In the genomic region with DNA sequence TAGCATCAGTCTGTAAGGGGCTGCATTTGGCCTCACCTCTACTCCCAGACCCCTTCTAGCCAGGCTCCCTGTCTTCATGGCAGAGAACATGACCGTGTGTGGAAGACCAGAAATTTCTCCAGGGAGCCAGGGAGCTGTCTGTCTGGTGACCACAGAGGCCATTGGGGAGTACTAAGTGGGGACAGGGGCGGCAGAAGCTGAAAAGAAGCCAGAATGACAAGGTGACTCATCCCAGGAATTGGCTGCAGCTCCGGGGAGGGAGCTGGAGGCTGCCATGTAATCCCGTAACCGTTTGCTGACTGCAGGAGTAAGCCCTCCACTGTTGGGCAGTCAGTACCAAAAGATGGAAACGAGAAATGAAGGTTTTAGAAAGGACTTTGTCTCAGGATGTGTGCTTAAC, we compare ENCODE assay signal across 10 mouse cellular contexts. TPM values are rescaled to one million over a fixed set of nuclear protein-coding genes. Genes with fewer than 3 reads are reported as not detected.
DNase-seq lines count a peak whose midpoint lies in the region; ATAC-seq and TF ChIP-seq lines count a peak whose summit lies in the region.
"Had no signal": no experiment of that assay in that cellular context is flagged by ENCODE, and none has a peak within 500 bp of the region (broad histone marks: within the 10 kb centered on the region; RNA-seq: fewer than 3 reads in every experiment).

No protein-coding gene starts in this region.

- no peak for ATAC-seq in kidney, embryonic 15.5 days (replicated peaks; ENCODE audit: low FRiP score)
- ATAC-seq in heart, embryonic 11.5 days (replicated peaks; ENCODE audit: insufficient number of reproducible peaks, low FRiP score, low TSS enrichment), result no peak
- no peak for ATAC-seq in erythroblast, adult 5-6 weeks (replicated peaks; ENCODE audit: low FRiP score, poor library complexity, severe bottlenecking)
- no peak for ATAC-seq in forebrain, embryonic 14.5 days

- peaks cover 7% of the 10 kb centered on the region for H3K36me3 ChIP-seq in kidney, embryonic 15.5 days
- H3K36me3 ChIP-seq in C2C12 (ENCODE audit: control insufficient read depth, insufficient read depth), result peaks cover 38% of the 10 kb centered on the region
- peaks cover 2% of the 10 kb centered on the region; the same call in 1 of the 2 replicates for H3K36me3 ChIP-seq in heart, embryonic 11.5 days (ENCODE audit: control insufficient read depth, insufficient read depth, low read length)
- no peaks in the 10 kb centered on the region for H3K36me3 ChIP-seq in forebrain, embryonic 14.5 days (ENCODE audit: control insufficient read depth, insufficient read depth, low read length)
- H3K36me3 ChIP-seq: stomach, embryonic 15.5 days had no signal

- peak overlapping the region; percentile 48; the same call in 1 of the 2 replicates for H3K27ac ChIP-seq in kidney, embryonic 15.5 days
- H3K27ac ChIP-seq in heart, embryonic 11.5 days (ENCODE audit: low read depth, low read length), result peak overlapping the region; percentile 7; the same call in 1 of the 2 replicates
- no peak overlapping the region for H3K27ac ChIP-seq in forebrain, embryonic 14.5 days (ENCODE audit: low read depth, low read length)
- H3K27ac ChIP-seq: stomach, embryonic 15.5 days had no signal

- H3K27me3 ChIP-seq in kidney, embryonic 15.5 days, result peaks cover 17% of the 10 kb centered on the region; the same call in 1 of the 2 replicates
- H3K27me3 ChIP-seq in C2C12 (ENCODE audit: control insufficient read depth, insufficient read depth, insufficient read length), result no peaks in the 10 kb centered on the region
- no peaks in the 10 kb centered on the region for H3K27me3 ChIP-seq in heart, embryonic 11.5 days (ENCODE audit: control insufficient read depth, insufficient read depth, low read length)
- peaks cover 26% of the 10 kb centered on the region for H3K27me3 ChIP-seq in forebrain, embryonic 14.5 days (replicated peaks; ENCODE audit: control insufficient read depth, insufficient read depth, low read length)

- WGBS in kidney, embryonic 15.5 days, result 30% methylated on average over 6 of the region's 6 CpGs
- WGBS in heart, embryonic 11.5 days (ENCODE audit: insufficient replicate concordance), result 24% methylated on average over 6 of the region's 6 CpGs
- 42% methylated on average over 6 of the region's 6 CpGs for WGBS in forebrain, embryonic 14.5 days

- DNase-seq in kidney, postnatal 25 days, result no peak
- peak; percentile 69 for DNase-seq in adrenal gland, postnatal 10 days
- no peak for DNase-seq in ovary, postnatal 14 days (ENCODE audit: low spot score)
- no peak for DNase-seq in forebrain, embryonic 14.5 days (ENCODE audit: low spot score)
- DNase-seq: kidney, postnatal 36 days had no signal

- H3K4me1 ChIP-seq in kidney, embryonic 15.5 days, result peaks cover 60% of the 10 kb centered on the region
- peaks cover 31% of the 10 kb centered on the region for H3K4me1 ChIP-seq in heart, embryonic 11.5 days (ENCODE audit: control insufficient read depth, insufficient read depth, low read length)
- peaks cover 11% of the 10 kb centered on the region; the same call in 1 of the 2 replicates for H3K4me1 ChIP-seq in forebrain, embryonic 14.5 days (ENCODE audit: control insufficient read depth, insufficient read depth, low read length)

- H3ac ChIP-seq in C2C12 (ENCODE audit: control insufficient read depth, insufficient read length, low read depth), result peak overlapping the region; percentile 35

- no peak overlapping the region for H3K9ac ChIP-seq in kidney, embryonic 15.5 days
- H3K9ac ChIP-seq in heart, embryonic 11.5 days (ENCODE audit: low read depth, low read length), result no peak overlapping the region
- H3K9ac ChIP-seq in forebrain, embryonic 14.5 days (ENCODE audit: low read length), result no peak overlapping the region
- H3K9ac ChIP-seq: stomach, embryonic 15.5 days had no signal

- H3K79me2 ChIP-seq in C2C12 (ENCODE audit: control insufficient read depth, insufficient read depth), result peaks cover 79% of the 10 kb centered on the region

- H3K79me3 ChIP-seq in C2C12 (ENCODE audit: low read depth), result peaks cover 51% of the 10 kb centered on the region

- H3K4me3 ChIP-seq in kidney, embryonic 15.5 days (replicated peaks), result peak overlapping the region; percentile 64; the same call in 1 of the 2 replicates
- no peak overlapping the region for H3K4me3 ChIP-seq in C2C12 (ENCODE audit: insufficient read depth, poor library complexity, severe bottlenecking)
- no peak overlapping the region for H3K4me3 ChIP-seq in heart, embryonic 11.5 days (ENCODE audit: low read depth, low read length)
- no peak overlapping the region for H3K4me3 ChIP-seq in forebrain, embryonic 14.5 days (ENCODE audit: low read depth, low read length)
- H3K4me3 ChIP-seq: stomach, embryonic 15.5 days had no signal

- H3K9me3 ChIP-seq in kidney, embryonic 15.5 days (replicated peaks), result no peaks in the 10 kb centered on the region
- H3K9me3 ChIP-seq in heart, embryonic 11.5 days (replicated peaks; ENCODE audit: control insufficient read depth, low read length), result no peaks in the 10 kb centered on the region
- H3K9me3 ChIP-seq in forebrain, embryonic 14.5 days (replicated peaks; ENCODE audit: control insufficient read depth, low read length), result no peaks in the 10 kb centered on the region
- H3K9me3 ChIP-seq: stomach, embryonic 15.5 days had no signal

- TF ChIP-seq CTCF in C2C12 (IDR thresholded peaks at IDR 0.05; ENCODE audit: control insufficient read depth, insufficient read depth, insufficient read length), result no peak

- H3K4me2 ChIP-seq in kidney, embryonic 15.5 days, result peak overlapping the region; percentile 81
- H3K4me2 ChIP-seq in heart, embryonic 11.5 days, result peak overlapping the region; percentile 93
- H3K4me2 ChIP-seq in forebrain, embryonic 14.5 days (ENCODE audit: low read length), result no peak overlapping the region
- H3K4me2 ChIP-seq: stomach, embryonic 15.5 days had no signal

TF ChIP-seq in C2C12, 6 proteins besides CTCF, POLR2A, EP300 and RAD21:
- TF ChIP-seq USF1 (IDR thresholded peaks at IDR 0.05; ENCODE audit: low read depth), result no peak
- TF ChIP-seq MAX (IDR thresholded peaks at IDR 0.05), result no peak
- TF ChIP-seq FOSL1 (IDR thresholded peaks at IDR 0.05; ENCODE audit: insufficient read depth, low read length, poor library complexity, severe bottlenecking), result peak; percentile 33
- TF ChIP-seq MYOG (IDR thresholded peaks at IDR 0.05; ENCODE audit: control insufficient read depth, extremely low read depth, insufficient read length), result no peak
- TF ChIP-seq CEBPB (IDR thresholded peaks at IDR 0.05; ENCODE audit: low read depth), result no peak
TF ChIP-seq in C2C12: peak in this region for 1.

RNA-seq across cellular contexts. Expression of a gene that starts 3.1 kb away (rescaled TPM):
- 11.0 and 11.1 TPM in 2 replicates for polyA plus RNA-seq in kidney, embryonic 15.5 days (2015; fragmentation: Nextera tagmentation; extraction: Ambion mirVana)
- polyA plus RNA-seq in C2C12 (2012; fragmentation: generic; extraction: Trizol), result 22.5 TPM
- 10 to 100 TPM in 1 of 2 experiments, 1 to 10 TPM in 1; 6.2 to 11.0 TPM for total RNA-seq in adrenal gland, postnatal 10 days (2021)
- 9.2 and 9.4 TPM in 2 replicates for polyA plus RNA-seq in heart, embryonic 11.5 days (2014; fragmentation: Nextera tagmentation; extraction: Ambion mirVana)
- total RNA-seq in erythroblast, adult 5-6 weeks (2015; ENCODE audit: low replicate concordance), result 1.9 and 2.9 TPM in 2 replicates
- total RNA-seq in erythroblast, adult 5-6 weeks (2017; ENCODE audit: low replicate concordance), result 0.42 and 1.8 TPM in 2 replicates
- 2.1 and 2.2 TPM in 2 replicates for polyA plus RNA-seq in forebrain, embryonic 14.5 days (2014; fragmentation: Nextera tagmentation; extraction: Ambion mirVana)

RNA-seq across cellular contexts. Expression of a gene that starts 56.8 kb away (rescaled TPM):
- 381 and 430 TPM in 2 replicates for polyA plus RNA-seq in kidney, embryonic 15.5 days (2015; fragmentation: Nextera tagmentation; extraction: Ambion mirVana)
- polyA plus RNA-seq in C2C12 (2012; fragmentation: generic; extraction: Trizol), result 17.0 TPM
- total RNA-seq in adrenal gland, postnatal 10 days (2021), result 10 to 100 TPM; 76.4 to 81.0 TPM
- 283 and 319 TPM in 2 replicates for polyA plus RNA-seq in heart, embryonic 11.5 days (2014; fragmentation: Nextera tagmentation; extraction: Ambion mirVana)
- total RNA-seq in erythroblast, adult 5-6 weeks (2015; ENCODE audit: low replicate concordance), result 4.0 and 22.2 TPM in 2 replicates
- total RNA-seq in erythroblast, adult 5-6 weeks (2017; ENCODE audit: low replicate concordance), result 21.7 and 52.3 TPM in 2 replicates
- 276 and 308 TPM in 2 replicates for polyA plus RNA-seq in forebrain, embryonic 14.5 days (2014; fragmentation: Nextera tagmentation; extraction: Ambion mirVana)

Comparison
In these comparisons a context has a peak if more than half of its experiments do, and no peak if none do; other contexts are left out.
1. RNA of a gene that starts 56.8 kb away (polyA plus RNA-seq): 381 to 430 TPM in kidney, embryonic 15.5 days, 276 to 308 TPM in forebrain, embryonic 14.5 days and 283 to 319 TPM in heart, embryonic 11.5 days; 17.0 TPM in C2C12 (single experiment); every median in the first group is over 10 times any median in the second.